Mouse (Mus musculus) erythroblast, adult 5-6 weeks (primary cell): ENCODE measurements around the gene Sytl3. TPM values are rescaled to one million over a fixed set of nuclear protein-coding genes. Genes with fewer than 3 reads are reported as not detected.
A peak's percentile ranks its signal among the peaks of the same experiment; 100 is the strongest.
"Not testable (repeated sequence)": the region's sequence is repeated elsewhere in the genome, so short reads cannot be mapped to it uniquely, and the experiment has no call there.

Experiments used
- ATAC-seq: replicated peaks from 2 replicates; pipeline ENCODE4 v1.8.0; 2016; ENCODE audit warnings: moderate number of reproducible peaks, mild to moderate bottlenecking, moderate TSS enrichment, inconsistent platforms; ENCODE audit not compliant: poor library complexity, low FRiP score, severe bottlenecking
- total RNA-seq, 2 experiments: library from RNA; stranded (forward) in 1 of 2; stranded (reverse) in 1 of 2; fragments of 150-400 nt in 1 of 2; fragments of 200-764, 138-1000 nt in 1 of 2; gene quantifications; 2 replicates each; pipeline versions ENCODE4 v1.2.3 to v1.2.4; 2015 to 2017; ENCODE audit warnings: low replicate concordance in 2 of 2

Sytl3 gene
- total RNA-seq, 2 experiments from 2014 or later = 3.3 TPM; not detected in 1

GRCm38 (mm10) chr17:6685288-6685818, 26.5 kb downstream of the Sytl3 start:
- not testable (repeated sequence) for ATAC-seq

GRCm38 (mm10) chr17:6686299-6686971, 27.5 kb downstream of the Sytl3 start:
- ATAC-seq = not testable (repeated sequence)

- ATAC-seq = not testable (repeated sequence)
Observed at GRCm38 (mm10) chr17:6689344-6689743, 30.5 kb downstream of the Sytl3 start.

- ATAC-seq = peak; percentile 69
Observed at GRCm38 (mm10) chr17:6691596-6691995, 32.7 kb downstream of the Sytl3 start.

- ATAC-seq = not testable (repeated sequence)
Observed at GRCm38 (mm10) chr17:6695712-6696111, 36.8 kb downstream of the Sytl3 start.

GRCm38 (mm10) chr17:6696521-6696920, 37.6 kb downstream of the Sytl3 start:
- not testable (repeated sequence) for ATAC-seq

- ATAC-seq = peak; percentile 84
Observed at GRCm38 (mm10) chr17:6697224-6697775, 38.4 kb downstream of the Sytl3 start.

GRCm38 (mm10) chr17:6699502-6699901, 40.6 kb downstream of the Sytl3 start:
- ATAC-seq = not testable (repeated sequence)

- ATAC-seq = not testable (repeated sequence)
Observed at GRCm38 (mm10) chr17:6700077-6700476, 41.2 kb downstream of the Sytl3 start.

GRCm38 (mm10) chr17:6702625-6703221, 43.8 kb downstream of the Sytl3 start:
- ATAC-seq = not testable (repeated sequence)

GRCm38 (mm10) chr17:6703381-6704270, 44.7 kb downstream of the Sytl3 start:
- not testable (repeated sequence) for ATAC-seq

- ATAC-seq = not testable (repeated sequence)
Observed at GRCm38 (mm10) chr17:6706448-6706847, 47.6 kb downstream of the Sytl3 start.

GRCm38 (mm10) chr17:6707422-6707821, 48.5 kb downstream of the Sytl3 start:
- not testable (repeated sequence) for ATAC-seq

- ATAC-seq = not testable (repeated sequence)
Observed at GRCm38 (mm10) chr17:6708194-6708593, 49.3 kb downstream of the Sytl3 start.

- ATAC-seq = not testable (repeated sequence)
Observed at GRCm38 (mm10) chr17:6713483-6713882, 54.6 kb downstream of the Sytl3 start.

- ATAC-seq = not testable (repeated sequence)
Observed at GRCm38 (mm10) chr17:6713944-6714343, 55.1 kb downstream of the Sytl3 start.

GRCm38 (mm10) chr17:6727996-6728610, 69.2 kb downstream of the Sytl3 start:
- no peak for ATAC-seq

GRCm38 (mm10) chr17:6729244-6729742, 70.4 kb downstream of the Sytl3 start:
- ATAC-seq = no peak

- ATAC-seq = no peak
Observed at GRCm38 (mm10) chr17:6731132-6731531, 72.2 kb downstream of the Sytl3 start.
